Mouse (Mus musculus): Measurements from ENCODE around the gene Btnl10.
"Not testable (repeated sequence)": the region's sequence is repeated elsewhere in the genome, so short reads cannot be mapped to it uniquely, and the experiment has no call there.

- TF ChIP-seq CTCF, EP300 (IDR thresholded peaks at IDR 0.05; ENCODE audit: low read depth): not testable (repeated sequence)
Measured at GRCm38 (mm10) chr11:58954170-58954419, 36.4 kb downstream of the Btnl10 start.
